In the genomic region with DNA sequence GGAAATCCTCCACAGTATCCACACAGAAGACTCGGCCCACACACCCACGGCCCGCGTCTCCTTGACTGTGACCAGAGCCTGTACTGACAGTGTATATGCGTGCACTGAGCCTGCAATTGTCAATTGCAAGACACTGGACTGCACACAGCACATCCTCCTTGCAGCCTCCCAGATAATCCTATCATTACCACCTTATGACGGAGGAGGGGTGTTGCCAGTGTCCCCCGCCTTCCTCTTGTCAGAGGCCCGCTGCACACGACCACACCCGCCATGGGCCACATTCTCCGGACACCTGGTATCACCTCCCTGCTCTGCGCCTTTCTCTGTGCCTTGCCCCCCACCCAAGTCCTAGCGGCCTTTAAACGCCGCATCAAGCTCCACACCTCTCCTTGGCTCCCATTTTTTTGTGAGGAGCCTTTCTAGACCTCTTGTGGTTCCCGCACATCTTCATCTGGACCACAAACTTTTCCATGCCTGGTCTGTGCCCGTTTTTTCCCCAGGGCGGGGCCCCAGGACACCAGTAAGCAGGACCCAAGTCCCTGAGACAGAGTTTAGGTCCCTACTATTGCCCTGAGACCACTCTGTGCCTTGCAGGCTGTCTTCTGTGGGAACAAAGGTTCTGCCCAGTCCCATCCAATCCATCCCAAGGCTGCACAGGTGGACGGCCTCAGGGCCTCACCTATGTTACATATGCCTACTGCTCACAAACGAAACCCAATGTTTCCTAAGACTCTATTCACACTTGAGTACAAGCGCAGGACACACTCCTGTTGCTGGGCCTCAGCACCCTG, we compare ENCODE assay signal across 8 mouse cellular contexts. TPM values are rescaled to one million over a fixed set of nuclear protein-coding genes. Genes with fewer than 3 reads are reported as not detected.
DNase-seq lines count a peak whose midpoint lies in the region; ATAC-seq and TF ChIP-seq lines count a peak whose summit lies in the region.
"Had no signal": no experiment of that assay in that cellular context is flagged by ENCODE, and none has a peak within 500 bp of the region (broad histone marks: within the 10 kb centered on the region; RNA-seq: fewer than 3 reads in every experiment).

No protein-coding gene starts in this region.

- H3K9me3 ChIP-seq in lung, embryonic 14.5 days (ENCODE audit: low read depth, low read length) = no peaks in the 10 kb centered on the region
- no peaks in the 10 kb centered on the region for H3K9me3 ChIP-seq in forebrain, embryonic 15.5 days
- no peaks in the 10 kb centered on the region for H3K9me3 ChIP-seq in limb, embryonic 15.5 days
- H3K9me3 ChIP-seq in neural tube, embryonic 13.5 days = no peaks in the 10 kb centered on the region

- H3K4me3 ChIP-seq in lung, embryonic 14.5 days (ENCODE audit: low read depth, low read length) = no peak overlapping the region
- no peak overlapping the region for H3K4me3 ChIP-seq in forebrain, embryonic 15.5 days
- H3K4me3 ChIP-seq in limb, embryonic 15.5 days = no peak overlapping the region
- no peak overlapping the region for H3K4me3 ChIP-seq in neural tube, embryonic 13.5 days

- no peaks in the 10 kb centered on the region for H3K36me3 ChIP-seq in lung, embryonic 14.5 days (ENCODE audit: insufficient read depth)
- no peaks in the 10 kb centered on the region for H3K36me3 ChIP-seq in forebrain, embryonic 15.5 days
- no peaks in the 10 kb centered on the region for H3K36me3 ChIP-seq in limb, embryonic 15.5 days
- H3K36me3 ChIP-seq in neural tube, embryonic 13.5 days = no peaks in the 10 kb centered on the region

- peak overlapping the region; percentile 18 for H3K9ac ChIP-seq in lung, embryonic 14.5 days
- H3K9ac ChIP-seq in forebrain, embryonic 15.5 days (replicated peaks) = no peak overlapping the region
- H3K9ac ChIP-seq in limb, embryonic 15.5 days = no peak overlapping the region
- no peak overlapping the region for H3K9ac ChIP-seq in neural tube, embryonic 13.5 days

- no peak for DNase-seq in lung, embryonic 14.5 days
- no peak for DNase-seq in lung, adult 18-20 months
- no peak for DNase-seq in embryo, embryonic 10 days (ENCODE audit: low spot score)
- DNase-seq in gastrocnemius, postnatal 10 days = no peak

- no peak for TF ChIP-seq CTCF in lung, embryonic 14.5 days (IDR thresholded peaks at IDR 0.05; ENCODE audit: low read depth)

- peaks cover 2% of the 10 kb centered on the region; the same call in 1 of the 2 replicates for H3K27me3 ChIP-seq in lung, embryonic 14.5 days (ENCODE audit: insufficient read depth, low read length)
- peaks cover 5% of the 10 kb centered on the region; the same call in 1 of the 2 replicates for H3K27me3 ChIP-seq in forebrain, embryonic 15.5 days
- H3K27me3 ChIP-seq in limb, embryonic 15.5 days = peaks cover 28% of the 10 kb centered on the region
- H3K27me3 ChIP-seq in neural tube, embryonic 13.5 days = peaks cover 29% of the 10 kb centered on the region

- WGBS in lung, embryonic 14.5 days = 84% methylated on average over 21 of the region's 21 CpGs
- 94% methylated on average over 21 of the region's 21 CpGs for WGBS in forebrain, embryonic 15.5 days
- WGBS in limb, embryonic 15.5 days = 84% methylated on average over 21 of the region's 21 CpGs
- WGBS in neural tube, embryonic 13.5 days = 91% methylated on average over 21 of the region's 21 CpGs

- no peak for ATAC-seq in lung, embryonic 14.5 days (ENCODE audit: insufficient read depth)
- no peak for ATAC-seq in forebrain, embryonic 15.5 days (replicated peaks)
- ATAC-seq in limb, embryonic 15.5 days (ENCODE audit: insufficient number of reproducible peaks, low FRiP score, low TSS enrichment, low read depth) = no peak
- ATAC-seq in neural tube, embryonic 13.5 days (ENCODE audit: low read depth) = no peak

- H3K4me2 ChIP-seq in lung, embryonic 14.5 days = peak overlapping the region; percentile 76; the same call in 1 of the 2 replicates
- no peak overlapping the region for H3K4me2 ChIP-seq in forebrain, embryonic 15.5 days (replicated peaks)
- H3K4me2 ChIP-seq in limb, embryonic 15.5 days = no peak overlapping the region
- H3K4me2 ChIP-seq in neural tube, embryonic 13.5 days = no peak overlapping the region

- H3K27ac ChIP-seq in lung, embryonic 14.5 days (ENCODE audit: low read depth) = no peak overlapping the region
- 0 out of 2 replicates have a peak overlapping the region, but pooled peaks have one; percentile 95 for H3K27ac ChIP-seq in forebrain, embryonic 15.5 days (replicated peaks)
- H3K27ac ChIP-seq in limb, embryonic 15.5 days = 0 out of 2 replicates have a peak overlapping the region, but pooled peaks have one; percentile 24
- H3K27ac ChIP-seq in neural tube, embryonic 13.5 days (replicated peaks) = peak overlapping the region; percentile 94; the same call in 1 of the 2 replicates

- peaks cover 28% of the 10 kb centered on the region for H3K4me1 ChIP-seq in lung, embryonic 14.5 days (ENCODE audit: insufficient read depth)
- peaks cover 45% of the 10 kb centered on the region for H3K4me1 ChIP-seq in forebrain, embryonic 15.5 days
- peaks cover 59% of the 10 kb centered on the region for H3K4me1 ChIP-seq in limb, embryonic 15.5 days
- peaks cover 62% of the 10 kb centered on the region for H3K4me1 ChIP-seq in neural tube, embryonic 13.5 days (replicated peaks)

RNA-seq across cellular contexts. Expression of a gene that starts 44.6 kb away (rescaled TPM):
- 2,614 and 2,926 TPM in 2 replicates for polyA plus RNA-seq in lung, embryonic 14.5 days (2014; fragmentation: Nextera tagmentation; extraction: Ambion mirVana)
- polyA plus RNA-seq in forebrain, embryonic 15.5 days (2015; fragmentation: Nextera tagmentation; extraction: Ambion mirVana) = 3,835 and 3,917 TPM in 2 replicates
- 2,203 and 2,296 TPM in 2 replicates for polyA plus RNA-seq in limb, embryonic 15.5 days (2015; fragmentation: Nextera tagmentation; extraction: Ambion mirVana)
- polyA plus RNA-seq in neural tube, embryonic 13.5 days (2015; fragmentation: Nextera tagmentation; extraction: Ambion mirVana) = 3,932 and 3,979 TPM in 2 replicates
- total RNA-seq in gastrocnemius, postnatal 10 days (2021) = 100 to 1,000 TPM; 439 to 618 TPM

RNA-seq across cellular contexts. Expression of a gene that starts 57.6 kb away (rescaled TPM):
- 0.23 and 0.57 TPM in 2 replicates for polyA plus RNA-seq in lung, embryonic 14.5 days (2014; fragmentation: Nextera tagmentation; extraction: Ambion mirVana)
- 0.97 and 1.3 TPM in 2 replicates for polyA plus RNA-seq in forebrain, embryonic 15.5 days (2015; fragmentation: Nextera tagmentation; extraction: Ambion mirVana)
- polyA plus RNA-seq in limb, embryonic 15.5 days (2015; fragmentation: Nextera tagmentation; extraction: Ambion mirVana) = 0.31 and 0.79 TPM in 2 replicates
- polyA plus RNA-seq in neural tube, embryonic 13.5 days (2015; fragmentation: Nextera tagmentation; extraction: Ambion mirVana) = 1.3 and 1.5 TPM in 2 replicates
- total RNA-seq in gastrocnemius, postnatal 10 days (2021) = under 1 TPM; 0.50 to 0.61 TPM
- polyA plus RNA-seq: small intestine, adult 2 months had no signal
